Mouse (Mus musculus) frontal cortex, postnatal 10 days (tissue): ENCODE measurements at regions not wholly inside any gene's neighbourhood (a gene's known extent, or its start where the extent isn't known, plus 50 kb on each side); places are given as distances from the start of the nearest gene placed in this dataset.

Experiments
- DNase-seq, 2 experiments: peaks; one replicate each; pipeline ENCODE4 v3.0.0; 2022; ENCODE audit warnings: low spot score in 2 of 2, mixed read lengths in 1 of 2

GRCm38 (mm10) chr10:45009676-45010075 lies 57.3 kb upstream of the Prep start:
- peak; percentile 22 to 48 for DNase-seq

GRCm38 (mm10) chr10:45009235-45009634 lies 57.8 kb upstream of the Prep start:
- no peak for DNase-seq

GRCm38 (mm10) chr10:45004037-45004653 lies 62.9 kb upstream of the Prep start:
- DNase-seq: no peak

- no peak for DNase-seq
These were observed 63.7 kb upstream of the Prep start for GRCm38 (mm10) chr10:45003344-45003681.

- DNase-seq: no peak
These were observed 64.2 kb upstream of the Prep start for GRCm38 (mm10) chr10:45002637-45003343.

- DNase-seq: peak in 1 of 2 experiments; percentile 42
These were observed 65.8 kb upstream of the Prep start for GRCm38 (mm10) chr10:45000873-45001859.

GRCm38 (mm10) chr10:45000027-45000840 lies 66.8 kb upstream of the Prep start:
- no peak for DNase-seq

GRCm38 (mm10) chr10:44997906-44998289 lies 69.1 kb upstream of the Prep start:
- no peak for DNase-seq

- no peak for DNase-seq
These were observed 69.7 kb upstream of the Prep start for GRCm38 (mm10) chr10:44997184-44997905.

- no peak for DNase-seq
These were observed 71.2 kb upstream of the Prep start for GRCm38 (mm10) chr10:44995756-44996155.

- no peak for DNase-seq
These were observed 72.4 kb upstream of the Prep start for GRCm38 (mm10) chr10:44994385-44995281.

- no peak for DNase-seq
These were observed 73.3 kb upstream of the Prep start for GRCm38 (mm10) chr10:44993470-44994260.

- DNase-seq: no peak
These were observed 77.5 kb upstream of the Prep start for GRCm38 (mm10) chr10:44989539-44989938.

GRCm38 (mm10) chr10:44988756-44989155 lies 78.2 kb upstream of the Prep start:
- no peak for DNase-seq

- no peak for DNase-seq
These were observed 79.4 kb upstream of the Prep start for GRCm38 (mm10) chr10:44987615-44988014.

GRCm38 (mm10) chr10:44981913-44982312 lies 85.1 kb upstream of the Prep start:
- DNase-seq: no peak

- no peak for DNase-seq
These were observed 90.2 kb upstream of the Prep start for GRCm38 (mm10) chr10:44976815-44977214.

- no peak for DNase-seq
These were observed 95.1 kb upstream of the Prep start for GRCm38 (mm10) chr10:44971911-44972310.

- DNase-seq: no peak
These were observed 107.0 kb upstream of the Prep start for GRCm38 (mm10) chr10:44959968-44960367.
